Mouse (Mus musculus): ENCODE measurements around the gene Itga9. TPM values are rescaled to one million over a fixed set of nuclear protein-coding genes. Genes with fewer than 3 reads are reported as not detected.

Itga9 gene
- total RNA-seq, 2 experiments from 2014 or later = 3.6 to 4.7 TPM

DNA sequence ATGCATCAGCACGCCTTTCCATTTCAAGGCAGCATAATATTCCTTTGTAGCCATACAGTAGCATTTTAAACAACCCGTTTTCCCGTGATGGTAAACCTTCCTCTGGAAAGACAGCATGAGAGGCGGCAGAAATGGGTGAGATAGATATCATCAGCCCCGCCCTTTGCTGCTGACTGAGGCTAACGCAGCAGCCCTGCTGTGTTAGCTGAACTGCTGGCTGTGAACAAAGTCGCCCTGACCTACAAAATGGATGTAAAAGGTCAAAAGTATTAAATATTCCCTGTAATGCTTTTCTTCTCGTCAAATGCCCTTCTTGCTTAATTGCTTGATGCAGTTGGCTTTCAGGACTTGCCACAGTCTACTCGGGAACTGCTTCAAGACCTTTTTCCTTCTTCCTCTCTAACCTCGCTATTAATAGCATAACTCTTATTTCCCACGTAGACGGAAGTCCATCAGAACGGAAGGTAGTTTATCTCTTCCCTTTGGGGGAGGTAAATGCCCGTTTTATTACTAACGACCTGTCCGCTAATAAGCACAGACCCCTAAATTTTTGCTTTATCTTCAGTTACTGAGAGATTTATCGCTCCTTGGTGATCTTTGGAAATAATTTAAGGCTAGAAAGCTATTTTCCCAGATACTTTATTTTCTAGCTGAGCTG, 39.3 kb downstream of the Itga9 start:
- no peak for TF ChIP-seq CTCF (conservative IDR thresholded peaks at IDR 0.05)
- no peak overlapping the region for H3K27ac ChIP-seq
- no peak overlapping the region for H3K4me3 ChIP-seq
- no peak for DNase-seq (ENCODE audit: low spot score in 2 of 2)

DNA sequence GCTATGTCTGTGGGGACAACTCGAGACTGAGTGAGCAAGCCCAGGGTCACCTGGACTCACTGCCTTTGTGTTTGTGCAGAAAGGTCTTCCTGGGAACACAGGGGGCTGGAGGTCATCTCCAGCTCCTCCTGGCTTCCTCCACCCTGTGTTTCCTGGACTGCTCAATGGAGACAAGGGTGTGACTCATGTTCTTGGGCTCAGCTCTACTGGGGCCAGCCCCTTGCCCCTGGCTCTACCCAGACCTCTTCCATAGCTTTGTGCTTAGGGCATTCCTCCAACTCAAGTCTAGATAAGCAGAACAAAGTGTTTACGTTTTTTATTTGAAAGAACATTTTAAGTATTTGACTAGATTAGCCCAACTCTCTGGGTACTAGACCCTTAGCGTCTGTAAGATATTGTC, 41.0 kb downstream of the Itga9 start:
- no peak for DNase-seq (ENCODE audit: low spot score in 2 of 2)
- Histone ChIP-seq H3K4me3 (no peak overlapping the region), H3K27ac (no peak overlapping the region)
- no peak for TF ChIP-seq CTCF (conservative IDR thresholded peaks at IDR 0.05)

GRCm38 (mm10) chr9:118650976-118651375, 44.5 kb downstream of the Itga9 start:
- no peak for TF ChIP-seq CTCF (conservative IDR thresholded peaks at IDR 0.05)
- no peak overlapping the region for H3K27ac ChIP-seq
- no peak for DNase-seq (ENCODE audit: low spot score in 2 of 2)
- no peak overlapping the region for H3K4me3 ChIP-seq

DNA sequence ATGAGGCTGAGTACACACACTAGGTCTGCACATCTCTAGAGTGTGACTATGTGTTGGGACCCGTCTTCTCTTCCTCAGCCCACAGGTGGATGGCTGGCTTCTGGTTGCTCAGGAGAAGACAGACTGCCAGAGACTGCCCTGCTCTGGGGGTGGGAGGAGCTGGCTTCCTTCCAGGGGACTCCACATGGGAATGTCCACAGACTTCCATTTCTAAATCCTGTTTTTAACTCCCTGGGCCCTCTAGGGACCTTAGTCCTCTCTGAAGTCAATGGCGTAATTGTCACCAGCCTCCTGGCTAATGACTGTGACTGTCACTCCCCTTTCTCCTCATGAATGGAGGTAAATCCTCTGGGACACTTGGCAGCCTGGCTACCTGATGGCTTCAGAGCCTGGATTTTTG, 45.4 kb downstream of the Itga9 start:
- no peak for TF ChIP-seq CTCF (conservative IDR thresholded peaks at IDR 0.05)

GRCm38 (mm10) chr9:118653436-118653835, 46.9 kb downstream of the Itga9 start:
- no peak for TF ChIP-seq CTCF (conservative IDR thresholded peaks at IDR 0.05)
- no peak for DNase-seq (ENCODE audit: low spot score in 2 of 2)
- no peak overlapping the region for H3K27ac ChIP-seq
- H3K4me3 ChIP-seq = no peak overlapping the region

More for the DNA sequence above, 45.4 kb downstream of the Itga9 start:
- DNase-seq (ENCODE audit: low spot score in 2 of 2) = no peak
- Histone ChIP-seq H3K27ac (no peak overlapping the region), H3K4me3 (no peak overlapping the region)

DNA sequence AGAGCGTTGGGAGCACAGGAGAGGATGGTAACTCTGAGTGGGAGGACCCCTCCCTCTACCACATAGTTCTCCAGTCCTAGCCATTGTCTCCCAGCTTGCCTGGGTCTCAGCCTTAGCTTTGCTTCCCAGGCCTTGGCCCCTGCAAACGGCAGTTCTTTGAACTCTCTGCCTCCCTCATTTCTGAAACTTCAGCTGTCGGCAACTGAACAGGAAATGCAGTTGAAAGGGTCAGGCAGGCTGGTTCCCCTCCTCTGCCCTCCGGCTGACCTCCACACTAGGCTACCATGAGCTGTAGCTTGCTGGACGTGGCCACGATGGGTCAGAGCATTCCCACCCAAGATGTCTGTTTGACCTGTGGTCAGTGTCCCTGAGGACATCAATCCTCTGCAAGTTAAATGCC, 48.5 kb downstream of the Itga9 start:
- no peak for DNase-seq (ENCODE audit: low spot score in 2 of 2)
- no peak for TF ChIP-seq CTCF (conservative IDR thresholded peaks at IDR 0.05)
- Histone ChIP-seq H3K27ac (no peak overlapping the region), H3K4me3 (no peak overlapping the region)

- no peak for TF ChIP-seq CTCF (conservative IDR thresholded peaks at IDR 0.05)
- no peak overlapping the region for H3K27ac ChIP-seq
- peak in 1 of 2 experiments; percentile 15 for DNase-seq (ENCODE audit: low spot score in 2 of 2)
- no peak overlapping the region for H3K4me3 ChIP-seq
Measured at GRCm38 (mm10) chr9:118655726-118656125, 49.2 kb downstream of the Itga9 start.

- Histone ChIP-seq H3K27ac (no peak overlapping the region), H3K4me3 (no peak overlapping the region)
- DNase-seq (ENCODE audit: low spot score in 2 of 2) = peak; percentile 58 to 59
- TF ChIP-seq CTCF (conservative IDR thresholded peaks at IDR 0.05) = no peak
Measured at GRCm38 (mm10) chr9:118658159-118658558, 51.7 kb downstream of the Itga9 start.

GRCm38 (mm10) chr9:118659809-118660208, 53.3 kb downstream of the Itga9 start:
- TF ChIP-seq CTCF (conservative IDR thresholded peaks at IDR 0.05) = no peak
- no peak for DNase-seq (ENCODE audit: low spot score in 2 of 2)
- Histone ChIP-seq H3K27ac (no peak overlapping the region), H3K4me3 (no peak overlapping the region)

- TF ChIP-seq CTCF (conservative IDR thresholded peaks at IDR 0.05) = no peak
- no peak for DNase-seq (ENCODE audit: low spot score in 2 of 2)
- H3K27ac ChIP-seq = no peak overlapping the region
- no peak overlapping the region for H3K4me3 ChIP-seq
Measured at GRCm38 (mm10) chr9:118660259-118660658, 53.8 kb downstream of the Itga9 start.

GRCm38 (mm10) chr9:118662026-118662425, 55.5 kb downstream of the Itga9 start:
- Histone ChIP-seq H3K27ac (no peak overlapping the region), H3K4me3 (no peak overlapping the region)
- TF ChIP-seq CTCF (conservative IDR thresholded peaks at IDR 0.05) = no peak
- no peak for DNase-seq (ENCODE audit: low spot score in 2 of 2)

DNA sequence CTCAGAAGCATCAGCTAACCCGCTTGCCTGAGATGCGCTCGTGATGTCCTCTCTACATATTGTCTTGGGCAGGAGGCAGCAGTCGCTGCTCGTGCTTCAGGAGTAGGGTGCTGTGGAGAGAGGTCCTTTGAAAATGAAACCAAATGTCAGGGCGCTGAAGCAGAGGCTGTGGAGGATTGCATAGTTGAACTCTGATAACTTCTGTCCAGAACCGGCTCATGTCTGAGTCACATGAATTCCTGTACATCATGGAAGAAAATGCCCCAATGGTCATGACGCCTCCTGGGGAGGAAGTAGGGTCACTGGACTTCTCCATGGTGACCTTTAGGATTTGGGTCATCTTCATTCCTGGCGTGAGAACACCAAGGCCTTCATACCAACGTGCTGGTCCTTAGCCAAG, 56.0 kb downstream of the Itga9 start:
- Histone ChIP-seq H3K4me3 (no peak overlapping the region), H3K27ac (no peak overlapping the region)
- no peak for TF ChIP-seq CTCF (conservative IDR thresholded peaks at IDR 0.05)
- DNase-seq (ENCODE audit: low spot score in 2 of 2) = no peak

GRCm38 (mm10) chr9:118663938-118664337, 57.4 kb downstream of the Itga9 start:
- H3K27ac ChIP-seq = no peak overlapping the region
- H3K4me3 ChIP-seq = no peak overlapping the region
- DNase-seq (ENCODE audit: low spot score in 2 of 2) = no peak
- no peak for TF ChIP-seq CTCF (conservative IDR thresholded peaks at IDR 0.05)

DNA sequence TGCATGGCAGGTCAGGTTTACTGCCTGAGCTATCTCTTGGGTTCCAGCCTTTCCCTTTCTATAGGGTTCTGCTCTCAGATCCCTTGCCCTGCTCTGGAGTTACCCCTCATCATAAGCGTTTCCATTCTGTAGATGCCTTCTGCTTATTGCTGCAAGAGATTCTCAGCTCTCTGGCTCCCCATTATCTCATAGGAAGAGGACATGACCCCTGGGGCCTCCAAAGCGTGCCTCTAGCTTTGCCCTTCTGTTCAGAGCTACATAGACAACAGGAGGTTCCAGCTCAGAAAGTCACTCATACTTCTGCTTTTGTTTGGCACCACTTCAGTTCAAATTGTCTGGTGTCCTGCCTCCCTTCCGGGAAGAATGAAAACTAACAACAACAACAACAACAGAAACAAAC, 59.6 kb downstream of the Itga9 start:
- no peak for TF ChIP-seq CTCF (conservative IDR thresholded peaks at IDR 0.05)
- Histone ChIP-seq H3K4me3 (no peak overlapping the region), H3K27ac (no peak overlapping the region)
- DNase-seq (ENCODE audit: low spot score in 2 of 2) = no peak

Measured in layer of hippocampus, adult 2 months (tissue).